Mouse (Mus musculus) olfactory bulb, adult 2 months (tissue): ENCODE measurements around the gene Irf1.

Experiments
- CTCF ChIP-seq: fragments of 200-500 bp; IDR thresholded peaks from 2 replicates; pipeline ENCODE4 v1.5.1; 2012; ENCODE audit warnings: low read depth, mild to moderate bottlenecking, low read length, moderate library complexity; ENCODE audit not compliant: insufficient read depth
- POLR2A ChIP-seq: fragments of 200-500 bp; IDR thresholded peaks from 2 replicates; pipeline ENCODE4 v1.6.1; 2012; ENCODE audit warnings: mild to moderate bottlenecking, low read depth, low read length, moderate library complexity; ENCODE audit not compliant: insufficient read depth

DNA sequence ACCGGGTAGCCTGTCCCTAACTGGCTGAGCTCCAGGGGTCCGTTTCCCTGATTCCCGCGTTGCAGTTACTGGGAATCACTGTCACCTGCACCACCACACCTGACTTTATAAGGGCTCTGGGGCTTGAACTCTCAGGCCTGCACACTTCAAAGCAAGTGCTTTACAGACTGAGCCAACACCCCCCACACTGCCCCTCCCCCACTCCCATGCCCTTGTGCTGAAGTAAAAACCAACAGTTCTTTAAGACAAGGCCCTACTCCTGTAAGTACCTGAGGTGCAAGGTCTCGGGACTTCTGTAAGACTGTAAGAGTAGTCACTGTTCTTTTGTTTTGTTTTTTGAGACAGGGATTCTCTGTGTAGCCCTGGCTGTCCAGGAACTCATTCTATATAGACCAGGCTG is 8.6 kb downstream of the Irf1 start:
- TF ChIP-seq CTCF (no peak), POLR2A (no peak)
